Mouse (Mus musculus): ENCODE results near the gene Psap.

DNA sequence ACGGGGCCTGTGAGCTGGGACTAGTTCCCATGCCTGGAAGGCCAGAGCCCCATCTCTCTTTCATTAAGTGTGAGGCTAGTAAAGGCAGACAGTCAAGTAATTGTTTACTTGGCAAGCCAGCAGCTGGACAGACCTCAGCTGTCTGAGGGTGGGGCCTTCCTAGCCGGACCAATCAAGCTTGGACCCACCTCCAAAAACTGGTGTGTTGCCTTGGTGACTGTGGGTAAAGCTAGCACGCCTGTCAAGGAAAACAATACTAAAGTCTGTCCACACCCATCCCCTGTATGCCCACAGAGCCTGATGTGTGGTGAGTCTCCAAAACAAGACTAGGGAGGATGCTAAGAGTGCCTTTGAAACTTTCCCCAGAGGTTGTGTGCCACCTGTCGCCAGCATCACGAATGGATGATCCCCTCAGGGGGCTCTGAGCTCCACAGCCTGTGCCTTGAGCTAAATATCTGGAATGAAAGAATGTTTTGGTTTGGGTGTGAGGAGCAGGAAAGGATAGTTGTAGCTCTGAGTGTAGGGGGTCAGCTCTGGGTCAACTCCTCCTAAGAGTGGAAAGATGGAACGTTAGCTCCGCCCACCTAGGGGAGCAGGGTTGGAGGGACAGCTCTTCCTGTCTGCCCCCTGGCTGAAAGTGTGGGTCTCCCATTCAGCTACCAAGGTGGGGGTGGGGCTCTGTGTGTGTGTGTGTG lies 74.5 kb downstream of the Psap start:
- TF ChIP-seq CTCF (IDR thresholded peaks at IDR 0.05; ENCODE audit: low read depth) (0 out of 2 replicates have a peak, but pooled peaks have one; percentile 18), EP300 (IDR thresholded peaks at IDR 0.05; ENCODE audit: low read depth) (no peak)

Data from liver, embryonic 14.5 days (tissue).